Mouse (Mus musculus) T-helper 1 cell (primary cell): ENCODE results near the gene Recql5.

ENCODE experiments used
- in situ Hi-C: fragments of 300-600 bp; cut with MboI, MseI; formaldehyde crosslinking; loops from one replicate; pipeline ENCODE4 v1.15.1; 2025; ENCODE audit warnings: high pct_unique_total_duplicates

The Recql5 gene

DNA sequence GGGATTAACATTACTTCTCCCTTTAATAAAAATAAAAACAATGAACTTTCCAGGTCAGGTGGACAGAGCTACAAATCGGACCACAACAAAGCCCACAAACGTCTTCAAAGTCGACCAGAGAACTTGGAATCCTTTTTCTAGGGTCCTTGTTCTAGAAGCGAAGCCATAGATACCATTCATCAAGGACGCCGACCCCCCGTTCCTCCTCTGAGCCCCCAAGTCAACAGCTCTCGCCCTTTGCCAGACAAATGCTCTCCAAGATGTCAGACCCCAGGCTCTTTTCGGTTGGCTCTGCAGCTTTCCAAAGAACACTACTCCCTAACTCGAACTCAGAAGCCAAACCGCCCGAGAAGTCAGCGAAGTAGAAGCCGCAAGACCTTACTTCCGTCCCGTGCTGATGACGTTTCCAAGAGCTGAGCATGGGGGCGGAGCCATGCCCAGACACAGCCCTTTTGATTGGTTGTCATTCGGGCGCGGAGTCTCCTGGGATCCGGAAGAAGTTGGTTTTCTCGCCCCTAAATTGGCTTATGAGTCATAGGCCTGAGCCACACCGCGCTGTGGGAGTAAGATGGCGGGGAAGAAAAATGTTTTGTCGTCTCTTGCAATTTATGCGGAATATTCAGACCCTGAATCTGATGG is at the start of gene Recql5, which contains the start of gene Sap30bp:
TSS of gene Recql5 (minus strand) at position 370 of the 639 bp plus-strand sequence.
TSS of gene Sap30bp (plus strand) at position 175 of the 639 bp plus-strand sequence.
- in situ Hi-C loops: no loop called here

DNA sequence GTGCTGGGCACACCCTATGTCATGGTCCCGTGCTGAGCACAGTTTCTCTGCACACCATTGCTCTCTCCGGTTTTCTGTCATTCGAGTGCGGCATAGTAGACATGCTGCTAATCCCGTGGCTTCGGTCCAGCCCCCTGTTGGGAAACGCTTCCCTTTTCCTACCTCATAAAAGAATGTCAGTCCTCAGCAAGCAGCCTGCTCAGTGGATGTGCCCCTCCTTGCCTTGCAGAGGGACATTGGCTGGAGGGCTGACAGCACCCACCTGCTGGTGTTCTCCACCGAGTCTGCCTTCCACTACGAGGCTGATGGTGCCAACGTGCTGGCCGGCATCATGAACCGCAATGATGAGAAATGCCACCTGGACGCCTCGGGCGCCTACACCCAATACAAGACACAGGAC is 49.2 kb upstream of the Recql5 start:
- in situ Hi-C loops: no loop called here

DNA sequence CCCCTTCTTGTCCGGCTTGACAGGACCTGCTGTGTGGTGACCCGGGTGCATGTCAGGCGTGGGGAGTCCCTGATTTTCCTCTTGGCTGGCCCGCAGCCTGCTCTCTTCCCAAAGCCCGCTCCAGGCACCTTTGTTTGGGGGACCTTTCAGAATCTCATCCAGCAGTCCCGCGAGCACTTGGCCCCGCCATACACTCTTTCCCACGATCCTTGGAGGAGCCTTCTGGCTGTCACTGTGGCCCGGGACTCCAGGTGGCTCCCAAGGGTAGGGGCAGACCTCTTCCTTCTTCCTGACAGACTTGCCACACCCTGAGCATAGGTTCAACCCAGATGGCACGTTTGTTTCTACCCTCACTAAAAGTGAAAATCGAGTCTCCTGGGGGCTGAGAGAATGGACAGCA is 42.3 kb upstream of the Recql5 start:
- in situ Hi-C loops: no loop called here

GRCm38 (mm10) chr11:115975083-115975420 is 41.8 kb upstream of the Recql5 start:
- in situ Hi-C loops: no loop called here

- in situ Hi-C loops: no loop called here
Observed at GRCm38 (mm10) chr11:115974309-115975082, 41.2 kb upstream of the Recql5 start, which contains the start of gene Itgb4. Itgb4 (plus strand) TSS chr11:115974709.

DNA sequence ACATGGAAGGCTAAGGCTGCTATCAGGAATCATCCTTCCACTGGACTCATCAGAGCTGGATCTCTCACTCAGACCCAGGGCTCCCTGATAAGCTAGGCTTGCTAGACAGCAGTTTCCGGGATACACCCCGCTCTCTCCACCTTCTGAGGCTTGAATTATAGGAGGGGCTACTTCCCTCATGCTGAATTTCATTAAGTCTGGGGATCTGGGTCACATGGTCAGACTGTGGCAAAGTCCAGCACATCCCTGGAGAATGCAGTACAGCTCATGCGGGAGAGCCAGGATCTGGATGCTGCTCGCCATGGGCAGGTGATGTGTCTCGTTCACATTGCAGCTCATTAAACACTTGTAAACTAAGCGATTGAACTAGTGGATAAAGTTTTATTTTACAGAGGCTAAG is 37.7 kb upstream of the Recql5 start:
- in situ Hi-C loops: no loop called here

GRCm38 (mm10) chr11:115970006-115970673 is 36.9 kb upstream of the Recql5 start:
- in situ Hi-C loops: no loop called here

GRCm38 (mm10) chr11:115968731-115969405 is 35.6 kb upstream of the Recql5 start:
- in situ Hi-C loops: no loop called here

- in situ Hi-C loops: no loop called here
Observed at GRCm38 (mm10) chr11:115964977-115965604, 31.8 kb upstream of the Recql5 start.

DNA sequence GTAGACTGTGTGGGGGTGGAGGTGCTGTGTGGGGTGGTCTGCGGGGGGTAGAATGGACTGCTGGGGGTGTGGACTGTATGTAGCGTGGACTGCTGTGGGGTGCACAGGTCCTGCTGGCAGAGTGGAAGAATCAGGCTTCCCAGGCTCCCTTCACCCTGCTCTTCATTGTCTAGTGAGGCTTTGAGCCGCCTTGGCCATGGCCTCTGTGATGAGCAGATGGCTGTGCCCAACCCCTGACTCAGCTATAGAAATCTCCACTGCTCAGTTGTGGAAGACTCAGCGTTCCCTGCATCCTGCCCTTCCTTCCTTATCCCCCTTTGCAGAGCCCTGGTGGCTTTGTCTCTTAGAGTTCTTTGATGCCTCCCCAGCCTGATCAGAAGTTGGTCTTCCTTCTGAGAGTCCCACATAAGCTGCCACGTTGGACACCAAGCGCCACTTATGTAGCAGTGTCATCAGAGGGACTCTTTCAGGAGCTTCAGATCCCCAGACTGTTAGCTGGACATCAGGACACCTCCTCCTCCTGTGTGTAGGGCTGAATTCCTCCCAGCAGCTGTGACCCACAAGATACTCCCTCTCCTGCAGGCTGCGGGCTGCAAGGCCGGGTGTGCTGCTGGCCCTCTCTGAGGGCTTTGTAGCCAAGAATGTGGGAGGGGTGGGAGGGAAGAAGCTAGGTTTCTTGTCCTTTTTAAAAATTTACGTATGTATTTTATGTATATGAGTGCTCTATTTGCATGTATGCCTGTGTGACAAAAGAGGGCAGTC is 29.6 kb upstream of the Recql5 start:
- in situ Hi-C loops: no loop called here

GRCm38 (mm10) chr11:115959018-115959417 is 25.7 kb upstream of the Recql5 start:
- in situ Hi-C loops: no loop called here

DNA sequence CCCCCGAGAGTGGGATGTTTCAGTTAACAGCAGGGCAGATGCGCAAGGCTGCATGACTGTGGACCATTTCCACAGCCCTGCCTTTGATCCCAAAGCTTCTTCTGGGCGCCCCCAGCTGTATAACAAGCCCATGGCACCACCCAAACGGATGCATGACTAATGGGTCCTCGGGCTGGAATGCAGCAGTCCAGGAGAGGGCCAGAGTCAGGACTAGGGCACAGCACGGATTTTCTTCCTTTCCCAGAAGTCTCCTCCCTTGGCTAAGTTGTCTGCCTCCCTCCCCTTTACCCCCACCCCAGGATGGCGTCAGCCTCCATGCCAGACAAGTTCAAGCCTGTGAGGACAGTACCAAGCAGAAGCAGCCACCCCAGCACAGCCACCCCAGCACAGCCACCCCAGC is 24.7 kb upstream of the Recql5 start:
- in situ Hi-C loops: no loop called here

GRCm38 (mm10) chr11:115956453-115956852 is 23.2 kb upstream of the Recql5 start:
- in situ Hi-C loops: no loop called here

DNA sequence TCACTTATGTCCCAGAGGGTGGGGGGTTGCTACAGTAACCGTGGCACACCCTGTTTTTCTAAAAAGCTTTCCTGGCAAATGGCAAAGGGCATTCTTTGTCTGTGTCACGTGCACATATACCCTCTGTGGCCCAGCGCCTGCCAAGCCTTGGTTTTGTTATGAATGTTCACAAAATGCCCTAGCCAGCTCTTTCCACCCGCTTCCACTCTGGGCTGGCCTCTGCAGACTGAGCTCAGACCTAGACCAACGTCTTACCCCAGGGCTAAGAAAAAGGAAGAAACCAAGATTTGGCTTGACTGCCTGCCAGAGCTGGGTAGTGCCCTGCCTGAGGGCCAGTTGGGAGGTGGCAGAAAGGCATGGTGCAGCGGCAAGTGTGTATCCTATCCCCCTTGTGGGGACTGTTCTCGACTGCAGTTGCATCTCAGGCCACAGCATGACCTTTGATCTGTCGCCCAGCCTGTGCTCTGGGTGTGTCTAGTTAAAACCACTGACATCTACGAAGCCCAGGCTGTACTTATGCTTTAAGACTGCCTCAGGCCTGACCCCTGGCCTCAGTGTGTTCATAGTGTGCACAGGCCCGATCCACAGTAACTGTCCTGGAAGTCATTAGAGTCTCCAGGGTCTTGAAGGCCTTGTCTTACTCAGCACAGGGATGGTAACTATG is 22.1 kb upstream of the Recql5 start:
- in situ Hi-C loops: no loop called here

DNA sequence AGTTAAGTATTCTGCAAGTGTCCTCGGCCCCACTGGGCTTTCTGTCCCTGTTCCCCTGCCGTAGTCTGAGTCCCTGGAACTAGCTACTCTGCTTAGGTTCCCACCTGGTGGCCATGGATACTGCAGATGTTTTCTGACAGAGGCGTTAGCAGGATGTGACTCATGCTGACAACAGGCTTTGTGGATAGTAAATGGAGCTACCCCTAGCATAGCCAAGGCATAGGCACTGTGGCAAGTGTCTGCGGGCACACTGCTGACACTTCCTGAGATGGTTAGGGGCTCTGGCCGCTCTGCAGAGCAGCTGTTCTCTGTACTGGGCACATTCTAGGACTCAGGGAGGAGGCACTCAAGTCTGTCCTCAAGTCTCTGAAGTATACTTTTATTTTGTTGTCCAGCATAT is 21.4 kb upstream of the Recql5 start:
- in situ Hi-C loops: no loop called here

DNA sequence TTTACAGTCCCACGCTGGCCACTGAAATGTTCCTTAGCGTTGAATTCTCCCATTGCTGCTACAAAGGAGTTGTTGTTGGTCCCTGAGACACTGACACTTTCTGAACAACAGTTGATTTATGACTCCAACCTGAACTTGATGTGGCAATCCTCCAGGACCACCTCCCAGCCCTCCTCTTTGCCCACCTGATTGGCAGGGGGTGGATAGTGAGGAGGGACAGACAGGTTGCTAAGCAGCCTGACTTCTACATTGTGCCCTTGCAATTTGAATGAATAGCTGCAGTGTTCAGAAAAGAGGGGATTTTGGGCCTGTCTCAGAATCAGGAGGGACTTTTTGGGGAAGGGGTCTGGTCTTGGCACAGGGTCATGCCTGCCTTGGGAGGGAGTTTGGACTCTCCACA is 17.4 kb upstream of the Recql5 start:
- in situ Hi-C loops: no loop called here

- in situ Hi-C loops: no loop called here
Observed at GRCm38 (mm10) chr11:115948316-115948715, 15.0 kb upstream of the Recql5 start.

- in situ Hi-C loops: no loop called here
Observed at GRCm38 (mm10) chr11:115946221-115946828, 13.0 kb upstream of the Recql5 start.

GRCm38 (mm10) chr11:115945247-115945646 is 12.0 kb upstream of the Recql5 start:
- in situ Hi-C loops: no loop called here

GRCm38 (mm10) chr11:115941980-115942379 is 8.7 kb upstream of the Recql5 start:
- in situ Hi-C loops: loop anchor here (5.0 kb wide), 1 partner anchor 60 kb away; no protein-coding TSS in a partner anchor
